Mouse (Mus musculus) megakaryocyte, embryonic 14.5 days (primary cell): Measurements from ENCODE around the gene Shank2.

Source experiments
- FLI1 ChIP-seq: IDR thresholded peaks from 2 replicates; pipeline ENCODE4 v1.6.1; 2012; ENCODE audit warnings: low read length, inconsistent platforms, mixed read lengths
- GATA1 ChIP-seq: IDR thresholded peaks from 3 replicates; pipeline ENCODE4 v1.6.1; 2012; ENCODE audit warnings: mixed read lengths, low read length, inconsistent platforms, borderline replicate concordance

- TF ChIP-seq FLI1 (no peak), GATA1 (no peak)
Measured at GRCm38 (mm10) chr7:144078661-144079060, 76.9 kb downstream of the Shank2 start.
